Mouse (Mus musculus) WW6 (cell line): ENCODE data around the gene Dusp22.

Source experiments
- DNase-seq: peaks from one replicate; pipeline ENCODE4 v3.0.0-alpha.2; 2013; ENCODE audit warnings: low read depth, low spot score

Dusp22 gene

GRCm38 (mm10) chr13:30659613-30660505 is at the start of gene Dusp22:
Dusp22 (plus strand) TSS chr13:30659999.
- peak; percentile 9 for DNase-seq

- no peak for DNase-seq
These were observed 47.6 kb upstream of the Dusp22 start for GRCm38 (mm10) chr13:30612079-30612794.

GRCm38 (mm10) chr13:30619684-30620083 is 40.1 kb upstream of the Dusp22 start:
- no peak for DNase-seq

- no peak for DNase-seq
These were observed 31.4 kb upstream of the Dusp22 start for GRCm38 (mm10) chr13:30628195-30629048.

GRCm38 (mm10) chr13:30629794-30630410 is 29.9 kb upstream of the Dusp22 start:
- DNase-seq, result no peak

GRCm38 (mm10) chr13:30632998-30633397 is 26.8 kb upstream of the Dusp22 start:
- DNase-seq, result no peak

- DNase-seq, result no peak
These were observed 23.3 kb upstream of the Dusp22 start for GRCm38 (mm10) chr13:30636453-30636852.

- no peak for DNase-seq
These were observed 21.3 kb upstream of the Dusp22 start for GRCm38 (mm10) chr13:30638378-30639115.

GRCm38 (mm10) chr13:30642053-30642452 is 17.7 kb upstream of the Dusp22 start:
- DNase-seq, result no peak

GRCm38 (mm10) chr13:30648461-30648860 is 11.3 kb upstream of the Dusp22 start:
- no peak for DNase-seq

- no peak for DNase-seq
These were observed 10.6 kb upstream of the Dusp22 start for GRCm38 (mm10) chr13:30649197-30649596.

GRCm38 (mm10) chr13:30650684-30651083 is 9.1 kb upstream of the Dusp22 start:
- DNase-seq, result no peak

- no peak for DNase-seq
These were observed 6.7 kb upstream of the Dusp22 start for GRCm38 (mm10) chr13:30653051-30653450.

GRCm38 (mm10) chr13:30654463-30654862 is 5.3 kb upstream of the Dusp22 start:
- DNase-seq, result no peak

- DNase-seq, result no peak
These were observed 2.9 kb upstream of the Dusp22 start for GRCm38 (mm10) chr13:30656909-30657308.

- DNase-seq, result no peak
These were observed 2.0 kb upstream of the Dusp22 start for GRCm38 (mm10) chr13:30657779-30658178.

GRCm38 (mm10) chr13:30658201-30658996 is 1.4 kb upstream of the Dusp22 start:
- no peak for DNase-seq

- DNase-seq, result no peak
These were observed 5.5 kb downstream of the Dusp22 start for GRCm38 (mm10) chr13:30665261-30665660.

- no peak for DNase-seq
These were observed 6.7 kb downstream of the Dusp22 start for GRCm38 (mm10) chr13:30666537-30666936.

GRCm38 (mm10) chr13:30668301-30668700 is 8.5 kb downstream of the Dusp22 start:
- DNase-seq, result no peak
